In the genomic region with DNA sequence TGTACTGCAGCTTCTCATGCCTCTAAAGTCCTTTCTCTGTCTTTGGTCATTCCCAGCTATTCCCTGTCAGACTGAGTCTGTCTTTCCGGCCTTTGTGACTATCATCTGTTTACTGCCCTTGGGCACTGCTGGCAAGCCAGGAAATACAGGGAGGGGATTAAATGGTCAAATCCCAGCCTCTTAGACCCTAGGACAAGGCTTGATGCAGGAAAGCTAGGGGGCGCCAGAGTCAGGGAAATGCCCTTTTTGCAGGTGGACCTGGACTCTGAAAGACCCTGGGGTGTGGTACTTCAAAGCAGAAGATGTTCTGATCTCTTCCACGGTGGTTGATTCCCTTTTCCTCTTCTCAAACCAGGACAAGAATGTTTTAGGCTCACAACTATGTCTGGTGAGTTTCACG, we compare ENCODE assay signal across 9 mouse cellular contexts. TPM values are rescaled to one million over a fixed set of nuclear protein-coding genes. Genes with fewer than 3 reads are reported as not detected.
DNase-seq lines count a peak whose midpoint lies in the region; ATAC-seq and TF ChIP-seq lines count a peak whose summit lies in the region.
"Had no signal": no experiment of that assay in that cellular context is flagged by ENCODE, and none has a peak within 500 bp of the region (broad histone marks: within the 10 kb centered on the region; RNA-seq: fewer than 3 reads in every experiment).

No protein-coding gene starts in this region.

- H3K27ac ChIP-seq in heart, postnatal 0 days (ENCODE audit: low read depth): no peak overlapping the region
- H3K27ac ChIP-seq in heart, embryonic 11.5 days (ENCODE audit: low read depth, low read length): no peak overlapping the region
- no peak overlapping the region for H3K27ac ChIP-seq in midbrain, embryonic 13.5 days
- H3K27ac ChIP-seq: limb, embryonic 12.5 days had no signal

- TF ChIP-seq CTCF in heart, postnatal 0 days (IDR thresholded peaks at IDR 0.05; ENCODE audit: low read depth): peak; percentile 50

- no peak for TF ChIP-seq EP300 in heart, postnatal 0 days (IDR thresholded peaks at IDR 0.05; ENCODE audit: low read depth)

- WGBS in heart, postnatal 0 days: 21% methylated on average over 4 of the region's 4 CpGs
- WGBS in heart, embryonic 11.5 days (ENCODE audit: insufficient replicate concordance): 14% methylated on average over 4 of the region's 4 CpGs
- WGBS in midbrain, embryonic 13.5 days: 29% methylated on average over 4 of the region's 4 CpGs

- no peak for DNase-seq in heart, postnatal 0 days (ENCODE audit: low spot score)
- DNase-seq in right cerebral cortex, adult 18-20 months: peak; percentile 41
- DNase-seq in right cerebral cortex, postnatal 36 days (ENCODE audit: low spot score in 2 of 2): no peak
- peak; percentile 75 for DNase-seq in embryo, embryonic 10 days (ENCODE audit: low spot score)
- DNase-seq in kidney, adult 9 months: no peak

- H3K4me1 ChIP-seq in heart, postnatal 0 days (ENCODE audit: control insufficient read depth, insufficient read depth): no peaks in the 10 kb centered on the region
- H3K4me1 ChIP-seq in heart, embryonic 11.5 days (ENCODE audit: control insufficient read depth, insufficient read depth, low read length): no peaks in the 10 kb centered on the region
- 0 out of 2 replicates have a peak, but pooled peaks cover 3% of the 10 kb centered on the region for H3K4me1 ChIP-seq in midbrain, embryonic 13.5 days (replicated peaks)

- no peaks in the 10 kb centered on the region for H3K36me3 ChIP-seq in heart, postnatal 0 days (replicated peaks; ENCODE audit: control insufficient read depth, insufficient read depth, low read length)
- no peaks in the 10 kb centered on the region for H3K36me3 ChIP-seq in heart, embryonic 11.5 days (ENCODE audit: control insufficient read depth, insufficient read depth, low read length)
- no peaks in the 10 kb centered on the region for H3K36me3 ChIP-seq in midbrain, embryonic 13.5 days
- H3K36me3 ChIP-seq: limb, embryonic 12.5 days had no signal

- no peak overlapping the region for H3K9ac ChIP-seq in heart, postnatal 0 days (replicated peaks; ENCODE audit: low read depth, low read length)
- H3K9ac ChIP-seq in heart, embryonic 11.5 days (ENCODE audit: low read depth, low read length): no peak overlapping the region
- no peak overlapping the region for H3K9ac ChIP-seq in midbrain, embryonic 13.5 days (replicated peaks)
- H3K9ac ChIP-seq: limb, embryonic 12.5 days had no signal

- ATAC-seq in heart, postnatal 0 days (ENCODE audit: insufficient read depth, low read depth): no peak
- ATAC-seq in heart, embryonic 11.5 days (replicated peaks; ENCODE audit: insufficient number of reproducible peaks, low FRiP score, low TSS enrichment): no peak
- 0 out of 2 replicates have a peak, but pooled peaks have one; percentile 24 for ATAC-seq in midbrain, embryonic 13.5 days
- no peak for ATAC-seq in megakaryocyte, adult 5-6 weeks (ENCODE audit: poor library complexity, severe bottlenecking)

- H3K27me3 ChIP-seq in heart, postnatal 0 days (ENCODE audit: control insufficient read depth, insufficient read depth, low read length): no peaks in the 10 kb centered on the region
- no peaks in the 10 kb centered on the region for H3K27me3 ChIP-seq in heart, embryonic 11.5 days (ENCODE audit: control insufficient read depth, insufficient read depth, low read length)
- no peaks in the 10 kb centered on the region for H3K27me3 ChIP-seq in midbrain, embryonic 13.5 days
- H3K27me3 ChIP-seq: limb, embryonic 12.5 days had no signal

- no peak overlapping the region for H3K4me2 ChIP-seq in heart, postnatal 0 days (ENCODE audit: low read depth, low read length)
- H3K4me2 ChIP-seq in heart, embryonic 11.5 days: no peak overlapping the region
- no peak overlapping the region for H3K4me2 ChIP-seq in midbrain, embryonic 13.5 days (replicated peaks)
- H3K4me2 ChIP-seq: limb, embryonic 12.5 days had no signal

- no peak overlapping the region for H3K4me3 ChIP-seq in heart, postnatal 0 days (ENCODE audit: low read depth, low read length)
- no peak overlapping the region for H3K4me3 ChIP-seq in heart, embryonic 11.5 days (ENCODE audit: low read depth, low read length)
- H3K4me3 ChIP-seq in midbrain, embryonic 13.5 days (replicated peaks): no peak overlapping the region
- H3K4me3 ChIP-seq: limb, embryonic 12.5 days had no signal

- no peaks in the 10 kb centered on the region for H3K9me3 ChIP-seq in heart, postnatal 0 days (replicated peaks; ENCODE audit: control insufficient read depth, low read length)
- H3K9me3 ChIP-seq in heart, embryonic 11.5 days (replicated peaks; ENCODE audit: control insufficient read depth, low read length): no peaks in the 10 kb centered on the region
- H3K9me3 ChIP-seq in midbrain, embryonic 13.5 days: no peaks in the 10 kb centered on the region
- H3K9me3 ChIP-seq: limb, embryonic 12.5 days had no signal

RNA-seq across cellular contexts. Expression of a gene that starts 11.3 kb away (rescaled TPM):
- total RNA-seq in heart, postnatal 0 days (2014; rRNA removed; ENCODE audit: low replicate concordance): 30.5 and 56.0 TPM in 2 replicates
- 22.8 and 23.9 TPM in 2 replicates for polyA plus RNA-seq in heart, postnatal 0 days (2015; fragmentation: Nextera tagmentation; extraction: Ambion mirVana)
- 40.9 and 45.0 TPM in 2 replicates for polyA plus RNA-seq in heart, embryonic 11.5 days (2014; fragmentation: Nextera tagmentation; extraction: Ambion mirVana)
- polyA plus RNA-seq in midbrain, embryonic 13.5 days (2015; fragmentation: Nextera tagmentation; extraction: Ambion mirVana): 50.8 and 55.5 TPM in 2 replicates
- total RNA-seq in megakaryocyte, adult 5-6 weeks (2015): 22.9 and 24.9 TPM in 2 replicates
- 29.5 and 31.2 TPM in 2 replicates for total RNA-seq in megakaryocyte, adult 5-6 weeks (2017)

Comparison
In these comparisons a context has a peak if more than half of its experiments do, and no peak if none do; other contexts are left out.
1. DNase-seq: peak in right cerebral cortex, adult 18-20 months (single experiment) and embryo, embryonic 10 days (single experiment); none in heart, postnatal 0 days (single experiment), right cerebral cortex, postnatal 36 days (0 of 2) and kidney, adult 9 months (single experiment).